Mouse (Mus musculus) megakaryocyte, embryonic 14.5 days (primary cell): ENCODE measurements around the gene D630045J12Rik.

ENCODE experiments used
- FLI1 ChIP-seq: IDR thresholded peaks from 2 replicates; pipeline ENCODE4 v1.6.1; 2012; ENCODE audit warnings: low read length, inconsistent platforms, mixed read lengths
- GATA1 ChIP-seq: IDR thresholded peaks from 3 replicates; pipeline ENCODE4 v1.6.1; 2012; ENCODE audit warnings: mixed read lengths, low read length, inconsistent platforms, borderline replicate concordance

DNA sequence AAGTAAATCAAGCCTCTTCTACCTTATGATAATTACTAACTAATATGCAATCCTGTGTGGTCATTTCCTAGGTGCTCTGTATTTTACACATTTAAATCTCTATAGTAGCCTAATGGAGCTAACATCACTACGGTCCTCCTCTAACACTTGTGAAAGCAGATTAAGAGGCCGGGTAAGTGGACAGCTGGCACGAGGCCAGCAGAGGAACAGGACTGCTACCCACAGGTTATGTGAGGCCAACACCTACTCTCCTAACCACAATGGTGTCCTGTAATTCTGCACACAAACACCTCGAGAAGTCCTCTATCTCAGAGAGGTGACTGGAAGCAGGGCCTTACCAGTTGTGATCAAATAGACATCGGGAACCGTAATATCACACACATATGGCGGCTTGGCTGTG is 59.8 kb downstream of the D630045J12Rik start:
- TF ChIP-seq GATA1, result no peak
- no peak for TF ChIP-seq FLI1
